Mouse (Mus musculus): ENCODE measurements around the gene Phospho1. TPM values are rescaled to one million over a fixed set of nuclear protein-coding genes. Genes with fewer than 3 reads are reported as not detected.

The Phospho1 gene
- polyA plus RNA-seq, 1 experiment from 2014 or later = 4.6 TPM

DNA sequence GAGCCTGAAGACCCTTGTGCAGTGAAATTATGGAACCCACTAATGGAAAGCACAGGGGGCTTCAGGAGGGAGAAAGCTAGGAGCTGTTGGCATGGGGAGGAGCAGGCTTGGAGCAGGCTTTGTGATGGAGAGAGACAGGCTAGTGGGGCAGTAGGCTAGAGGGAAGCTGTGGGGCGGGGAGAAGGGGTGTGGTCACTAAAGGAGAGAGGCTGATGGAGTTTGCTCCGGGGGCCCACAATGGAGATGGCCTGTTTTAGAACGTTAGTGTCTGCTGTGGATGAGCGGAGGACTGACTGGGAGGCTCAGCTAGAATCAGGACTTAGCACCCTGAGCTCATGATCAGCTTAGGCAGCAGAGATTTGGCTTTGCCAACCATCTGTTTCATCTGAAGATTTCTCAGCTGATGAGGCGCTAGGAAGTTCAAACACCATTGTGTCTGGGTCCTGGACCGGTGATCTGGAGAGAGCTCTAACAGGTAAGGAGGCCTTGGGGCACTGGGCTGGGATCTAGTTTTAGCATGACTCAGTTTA lies 19.2 kb downstream of the Phospho1 start:
- Histone ChIP-seq H3K27ac (no peak overlapping the region; the same call in 1 of the 2 replicates), H3K27me3 (peaks cover 28% of the 10 kb centered on the region), H3K9ac (no peak overlapping the region), H3K4me3 (no peak overlapping the region), H3K4me1 (peaks cover 19% of the 10 kb centered on the region), H3K36me3 (no peaks in the 10 kb centered on the region), H3K4me2 (no peak overlapping the region), H3K9me3 (no peaks in the 10 kb centered on the region)
- no peak for ATAC-seq (ENCODE audit: insufficient number of reproducible peaks, insufficient read depth, low FRiP score, low TSS enrichment, low read depth)
- WGBS = 68% methylated on average over 6 of the region's 6 CpGs

DNA sequence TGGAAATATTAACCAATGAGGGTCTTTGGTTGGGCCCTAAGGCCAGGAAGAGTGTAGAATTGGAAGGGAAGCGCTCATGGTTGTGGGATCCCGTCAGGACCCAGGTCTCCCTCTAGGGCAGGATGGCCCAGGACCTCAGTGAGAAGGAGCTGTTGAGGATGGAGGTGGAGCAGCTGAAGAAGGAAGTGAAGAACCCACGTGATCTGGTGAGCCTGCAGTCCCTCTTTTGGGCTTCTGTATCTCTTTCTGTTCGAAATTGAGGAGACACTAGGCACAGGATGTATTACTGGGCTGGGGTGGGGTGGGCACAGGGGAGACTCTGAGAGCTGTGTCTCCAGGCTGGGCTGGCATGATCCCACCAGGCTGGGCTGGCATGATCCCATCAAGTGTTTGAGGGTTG lies 20.6 kb downstream of the Phospho1 start:
- WGBS = 64% methylated on average over 4 of the region's 4 CpGs
- Histone ChIP-seq H3K9ac (no peak overlapping the region), H3K4me1 (peaks cover 19% of the 10 kb centered on the region), H3K27me3 (peaks cover 28% of the 10 kb centered on the region), H3K4me3 (no peak overlapping the region), H3K4me2 (no peak overlapping the region), H3K9me3 (no peaks in the 10 kb centered on the region), H3K36me3 (no peaks in the 10 kb centered on the region), H3K27ac (no peak overlapping the region)
- no peak for ATAC-seq (ENCODE audit: insufficient number of reproducible peaks, insufficient read depth, low FRiP score, low TSS enrichment, low read depth)

DNA sequence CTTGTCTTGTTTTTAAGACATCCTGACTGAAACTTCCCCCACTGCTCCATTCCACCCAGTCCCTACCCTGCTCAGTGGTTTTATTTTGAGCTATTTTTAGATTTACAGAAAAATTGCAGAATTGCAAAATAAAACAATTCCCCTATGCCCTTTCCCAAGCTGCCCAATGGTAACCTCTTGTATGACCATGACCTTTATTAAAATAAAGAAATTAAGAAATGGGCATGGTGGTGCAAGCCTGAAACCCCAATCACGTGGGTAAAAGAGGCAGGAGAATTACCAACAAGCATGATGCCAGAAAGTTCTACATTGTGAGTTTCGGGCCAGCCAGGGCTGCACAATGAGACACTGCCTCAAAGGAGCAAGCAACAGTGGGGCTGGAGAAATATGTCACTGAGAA lies 26.6 kb downstream of the Phospho1 start:
- Histone ChIP-seq H3K4me2 (no peak overlapping the region), H3K27me3 (no peaks in the 10 kb centered on the region), H3K27ac (no peak overlapping the region), H3K36me3 (no peaks in the 10 kb centered on the region), H3K9me3 (no peaks in the 10 kb centered on the region), H3K9ac (no peak overlapping the region), H3K4me3 (no peak overlapping the region), H3K4me1 (no peaks in the 10 kb centered on the region; the same call in 1 of the 2 replicates)
- no peak for ATAC-seq (ENCODE audit: insufficient number of reproducible peaks, insufficient read depth, low FRiP score, low TSS enrichment, low read depth)
- WGBS = 72% methylated on average over 2 of the region's 2 CpGs

DNA sequence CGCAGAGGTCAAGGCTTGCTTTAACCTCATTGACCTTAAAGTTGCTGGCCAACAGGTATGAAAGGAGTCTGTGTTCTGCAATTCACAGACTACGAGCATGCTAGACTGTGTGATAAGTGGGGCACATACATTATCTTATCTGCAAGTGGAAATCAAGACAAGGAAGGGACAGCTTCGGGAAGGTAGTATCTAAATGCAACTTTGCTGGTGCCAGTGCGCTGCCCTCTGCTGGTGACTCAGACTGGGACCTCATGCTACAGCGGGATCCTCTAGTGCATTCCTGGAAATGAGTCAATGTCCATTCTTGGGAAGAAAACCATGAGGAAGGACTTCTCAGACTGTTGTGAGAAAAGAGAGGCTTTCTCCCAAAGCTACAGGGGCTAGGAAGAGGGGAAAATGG lies 29.4 kb downstream of the Phospho1 start:
- no peak for ATAC-seq (ENCODE audit: insufficient number of reproducible peaks, insufficient read depth, low FRiP score, low TSS enrichment, low read depth)
- H3K27me3 ChIP-seq = no peaks in the 10 kb centered on the region
- H3K9ac ChIP-seq = no peak overlapping the region
- no peaks in the 10 kb centered on the region for H3K9me3 ChIP-seq
- no peak overlapping the region for H3K4me3 ChIP-seq
- peaks cover 7% of the 10 kb centered on the region; the same call in 1 of the 2 replicates for H3K4me1 ChIP-seq
- H3K36me3 ChIP-seq = no peaks in the 10 kb centered on the region
- no peak overlapping the region for H3K27ac ChIP-seq
- H3K4me2 ChIP-seq = no peak overlapping the region
- 53% methylated on average over 5 of the region's 5 CpGs for WGBS

DNA sequence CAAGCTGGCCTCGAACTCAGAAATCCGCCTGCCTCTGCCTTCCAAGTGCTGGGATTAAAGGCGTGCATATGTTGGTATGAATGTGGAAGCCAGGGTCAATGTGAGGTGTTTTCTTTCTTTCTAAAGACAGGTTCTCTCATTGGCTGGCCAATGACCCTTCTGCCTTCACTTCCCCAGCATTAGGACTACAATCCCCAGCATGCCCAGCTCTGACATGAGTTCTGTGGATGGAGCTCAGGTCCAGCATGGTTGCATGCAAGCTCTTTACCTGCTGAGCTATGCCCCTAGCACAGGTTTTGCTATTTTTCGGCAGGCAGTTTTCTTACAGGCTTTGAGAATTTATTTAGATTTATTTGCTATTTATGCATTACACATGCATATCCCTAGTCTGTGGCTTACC lies 33.0 kb downstream of the Phospho1 start:
- Histone ChIP-seq H3K36me3 (no peaks in the 10 kb centered on the region), H3K27ac (no peak overlapping the region), H3K27me3 (no peaks in the 10 kb centered on the region), H3K4me1 (peaks cover 14% of the 10 kb centered on the region), H3K4me2 (0 out of 2 replicates have a peak overlapping the region, but pooled peaks have one; percentile 74), H3K9me3 (no peaks in the 10 kb centered on the region), H3K4me3 (no peak overlapping the region), H3K9ac (0 out of 2 replicates have a peak overlapping the region, but pooled peaks have one; percentile 12)
- WGBS = 77% methylated on average over 4 of the region's 4 CpGs
- ATAC-seq (ENCODE audit: insufficient number of reproducible peaks, insufficient read depth, low FRiP score, low TSS enrichment, low read depth) = no peak

DNA sequence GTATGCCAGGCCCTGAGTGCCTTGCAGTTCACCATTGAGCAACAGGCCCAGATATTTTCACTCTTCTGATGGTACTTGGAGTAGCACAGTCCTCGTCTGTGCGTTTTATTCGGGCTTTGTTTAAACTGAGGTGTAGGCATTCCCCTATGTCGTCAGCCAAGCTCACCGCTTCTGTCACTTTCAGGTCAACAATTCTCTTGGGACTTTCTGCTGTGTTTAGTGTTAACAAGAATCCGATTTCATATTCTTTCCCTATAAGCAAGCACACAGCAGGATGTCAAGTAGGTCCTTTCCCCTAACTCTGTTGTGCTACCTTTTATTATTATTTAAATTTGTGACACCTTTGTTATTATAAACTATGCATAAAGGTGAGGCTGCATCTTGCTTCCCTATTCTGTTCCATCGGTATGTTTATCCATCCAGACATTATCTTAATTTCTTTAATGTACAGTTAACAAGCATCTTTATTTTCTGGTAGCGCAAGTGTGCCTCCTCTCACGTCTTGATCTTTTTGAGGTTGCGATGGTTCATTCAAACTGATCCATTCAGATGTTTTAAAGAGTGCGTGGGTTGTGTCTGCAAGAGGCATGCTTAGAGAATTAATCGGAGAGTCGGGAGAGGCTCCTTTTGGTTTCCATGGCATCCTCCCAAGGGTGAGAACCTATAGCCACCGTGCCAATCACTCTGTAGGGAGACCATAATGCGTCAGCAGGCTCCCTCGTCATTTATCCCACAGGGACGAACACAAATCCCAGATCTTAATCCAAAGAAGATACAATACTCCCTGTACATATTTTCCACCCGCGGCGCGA lies 33.6 kb downstream of the Phospho1 start:
- WGBS = 21% methylated on average over 21 of the region's 21 CpGs
- H3K9me3 ChIP-seq = no peaks in the 10 kb centered on the region
- ATAC-seq (ENCODE audit: insufficient number of reproducible peaks, insufficient read depth, low FRiP score, low TSS enrichment, low read depth) = no peak

DNA sequence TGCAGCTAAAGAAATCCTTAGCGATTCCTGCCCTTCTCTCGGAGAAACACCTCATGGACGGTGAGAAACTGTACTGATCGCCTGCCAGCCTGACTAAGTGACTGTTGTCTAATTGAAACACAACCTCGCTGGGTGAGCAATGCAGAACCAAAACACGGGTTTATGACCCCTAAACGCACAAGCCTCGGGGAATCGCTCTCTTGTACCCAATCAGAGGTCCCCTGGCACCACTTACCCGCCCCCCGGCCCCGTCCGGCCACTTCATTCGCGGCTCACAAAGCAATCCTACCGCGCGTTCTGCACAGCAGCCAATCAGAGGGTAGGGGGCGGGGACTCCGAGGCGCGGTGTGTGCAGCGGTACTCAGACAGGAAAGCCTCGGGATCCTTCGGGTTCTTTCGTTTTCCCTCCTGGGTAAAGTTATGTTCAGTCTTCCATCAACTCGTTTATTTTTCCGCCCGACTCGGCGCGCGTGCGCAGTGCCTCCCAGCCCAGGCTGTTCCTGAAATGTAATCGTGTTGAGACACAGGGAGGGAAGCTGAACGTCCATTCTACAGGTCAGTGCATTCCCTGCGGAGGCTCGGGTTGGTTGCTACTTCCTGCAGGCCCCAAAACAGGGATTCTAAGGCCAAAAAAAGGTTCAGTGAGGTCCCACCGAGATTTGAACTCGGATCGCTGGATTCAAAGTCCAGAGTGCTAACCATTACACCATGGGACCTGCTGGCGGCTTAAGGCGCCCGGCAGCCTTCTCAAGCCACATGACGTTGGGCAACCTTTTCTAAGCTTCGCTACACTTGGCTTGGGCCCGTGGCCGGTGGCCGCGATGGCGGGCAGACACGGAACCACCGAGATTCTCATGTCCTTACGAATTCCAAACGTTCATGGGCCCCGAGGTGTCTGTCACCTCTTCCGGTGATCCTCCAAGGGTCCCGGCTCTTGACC lies 34.5 kb downstream of the Phospho1 start:
- Histone ChIP-seq H3K36me3 (no peaks in the 10 kb centered on the region), H3K4me1 (peaks cover 14% of the 10 kb centered on the region), H3K9ac (peak overlapping the region; percentile 76), H3K9me3 (no peaks in the 10 kb centered on the region), H3K27ac (peak overlapping the region; percentile 96), H3K27me3 (no peaks in the 10 kb centered on the region), H3K4me2 (peak overlapping the region; percentile 74), H3K4me3 (peak overlapping the region; percentile 71)
- ATAC-seq (ENCODE audit: insufficient number of reproducible peaks, insufficient read depth, low FRiP score, low TSS enrichment, low read depth) = peak; percentile 98
- WGBS = under 1% methylated on average over 58 of the region's 58 CpGs

More for the DNA sequence above, 33.6 kb downstream of the Phospho1 start:
- peak overlapping the region; percentile 96 for H3K27ac ChIP-seq
- H3K36me3 ChIP-seq = no peaks in the 10 kb centered on the region
- peak overlapping the region; percentile 74 for H3K4me2 ChIP-seq
- peak overlapping the region; percentile 71 for H3K4me3 ChIP-seq
- H3K4me1 ChIP-seq = peaks cover 14% of the 10 kb centered on the region
- no peaks in the 10 kb centered on the region for H3K27me3 ChIP-seq
- peak overlapping the region; percentile 70 for H3K9ac ChIP-seq

DNA sequence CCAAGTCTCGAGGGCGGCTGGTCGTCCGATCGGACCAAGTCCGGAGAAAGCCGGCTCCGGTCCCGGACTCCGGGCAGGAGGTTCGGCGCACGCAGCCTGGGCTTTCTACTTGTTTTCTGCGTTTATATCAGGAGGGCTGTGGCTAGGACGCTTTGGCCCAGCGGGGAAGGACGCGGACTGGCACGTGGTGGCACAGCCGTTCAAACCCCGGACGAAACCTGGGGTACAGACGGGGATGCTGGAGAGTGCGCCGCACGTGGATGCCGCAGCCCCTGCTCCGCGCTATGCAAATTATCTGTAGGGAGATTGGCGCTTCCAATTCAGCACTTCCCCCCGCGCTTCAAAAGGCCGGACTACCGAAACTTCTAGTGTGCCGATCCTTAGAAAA lies 35.2 kb downstream of the Phospho1 start:
- under 1% methylated on average over 35 of the region's 35 CpGs for WGBS

DNA sequence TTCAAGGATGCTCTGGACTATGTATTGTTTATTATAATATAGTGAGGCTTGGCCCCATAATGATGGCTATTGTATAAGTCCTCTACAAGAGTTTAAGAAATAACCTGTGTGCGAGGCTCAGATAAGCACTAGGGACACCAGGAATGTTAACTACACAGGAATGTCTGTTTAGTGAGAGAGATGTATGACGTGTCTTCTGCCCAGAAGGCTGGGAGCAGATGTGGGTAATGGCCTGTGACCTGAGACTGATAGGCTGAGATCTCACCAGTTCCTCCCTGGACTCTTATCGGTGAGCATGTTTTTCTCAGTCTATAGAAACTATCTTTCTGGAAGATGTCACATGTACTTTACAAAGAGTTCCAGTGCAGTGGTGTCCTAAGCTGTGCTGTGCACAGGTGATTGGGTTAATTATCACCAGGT lies 35.8 kb downstream of the Phospho1 start:
- H3K4me2 ChIP-seq = peak overlapping the region; percentile 74
- H3K36me3 ChIP-seq = no peaks in the 10 kb centered on the region
- H3K9ac ChIP-seq = peak overlapping the region; percentile 76
- peak overlapping the region; percentile 71 for H3K4me3 ChIP-seq
- H3K27ac ChIP-seq = 0 out of 2 replicates have a peak overlapping the region, but pooled peaks have one; percentile 96
- no peak for ATAC-seq (ENCODE audit: insufficient number of reproducible peaks, insufficient read depth, low FRiP score, low TSS enrichment, low read depth)
- 28% methylated on average over 3 of the region's 3 CpGs for WGBS
- peaks cover 14% of the 10 kb centered on the region for H3K4me1 ChIP-seq
- H3K9me3 ChIP-seq = no peaks in the 10 kb centered on the region
- no peaks in the 10 kb centered on the region for H3K27me3 ChIP-seq

More for the DNA sequence above, 35.2 kb downstream of the Phospho1 start:
- Histone ChIP-seq H3K4me1 (peaks cover 14% of the 10 kb centered on the region), H3K36me3 (no peaks in the 10 kb centered on the region), H3K27me3 (no peaks in the 10 kb centered on the region), H3K4me3 (peak overlapping the region; percentile 71), H3K4me2 (peak overlapping the region; percentile 74), H3K27ac (peak overlapping the region; percentile 96), H3K9ac (peak overlapping the region; percentile 76), H3K9me3 (no peaks in the 10 kb centered on the region)
- no peak for ATAC-seq (ENCODE audit: insufficient number of reproducible peaks, insufficient read depth, low FRiP score, low TSS enrichment, low read depth)

DNA sequence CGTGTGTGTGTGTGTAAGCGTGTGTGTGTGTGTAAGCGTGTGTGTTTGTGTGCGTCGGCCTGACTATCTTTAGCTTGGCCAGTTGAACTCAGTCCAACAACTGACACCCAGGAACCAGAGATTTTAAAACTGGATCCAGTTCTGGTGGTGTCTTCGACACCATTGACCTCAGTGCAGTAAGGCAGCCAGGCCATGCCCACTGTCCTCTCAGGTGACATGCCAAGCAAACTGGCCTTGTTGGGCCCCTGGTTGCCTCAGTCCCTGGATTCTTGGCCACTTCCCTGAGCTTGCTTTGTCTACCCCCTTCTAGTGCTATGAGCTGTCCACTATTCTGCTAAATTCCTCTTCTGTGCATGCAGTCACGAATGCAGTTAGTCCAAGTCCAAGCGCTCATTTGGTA lies 37.1 kb downstream of the Phospho1 start:
- Histone ChIP-seq H3K4me2 (no peak overlapping the region), H3K4me1 (peaks cover 14% of the 10 kb centered on the region), H3K27me3 (no peaks in the 10 kb centered on the region), H3K36me3 (no peaks in the 10 kb centered on the region), H3K9ac (no peak overlapping the region), H3K27ac (no peak overlapping the region), H3K9me3 (no peaks in the 10 kb centered on the region), H3K4me3 (no peak overlapping the region)
- ATAC-seq (ENCODE audit: insufficient number of reproducible peaks, insufficient read depth, low FRiP score, low TSS enrichment, low read depth) = no peak
- 95% methylated on average over 8 of the region's 8 CpGs for WGBS

DNA sequence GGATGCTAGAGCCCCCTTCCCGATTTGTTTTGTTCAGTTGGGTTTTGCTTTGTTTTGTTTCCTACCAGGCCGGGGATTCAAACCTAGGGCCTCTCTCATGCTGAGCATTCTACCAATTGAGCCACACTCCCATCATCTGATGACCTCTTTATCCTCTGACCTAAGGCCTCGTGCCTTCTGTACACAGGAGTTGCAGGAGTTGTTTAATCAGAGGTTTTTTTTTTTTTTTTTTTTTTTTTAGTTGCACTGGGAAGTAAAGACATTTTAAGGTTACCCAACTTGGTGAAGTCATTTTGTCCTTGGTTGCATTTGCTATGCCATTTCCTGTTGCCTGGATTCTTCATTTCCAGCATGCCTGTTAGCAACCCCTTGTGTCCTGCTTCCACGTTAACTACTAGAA lies 45.1 kb downstream of the Phospho1 start:
- H3K9me3 ChIP-seq = no peaks in the 10 kb centered on the region
- no peak overlapping the region for H3K27ac ChIP-seq
- H3K4me1 ChIP-seq = no peaks in the 10 kb centered on the region
- H3K4me3 ChIP-seq = no peak overlapping the region
- no peak overlapping the region for H3K4me2 ChIP-seq
- H3K27me3 ChIP-seq = no peaks in the 10 kb centered on the region; the same call in 1 of the 2 replicates
- no peak for ATAC-seq (ENCODE audit: insufficient number of reproducible peaks, insufficient read depth, low FRiP score, low TSS enrichment, low read depth)
- no peaks in the 10 kb centered on the region for H3K36me3 ChIP-seq
- no peak overlapping the region for H3K9ac ChIP-seq
- 77% methylated on average over 4 of the region's 4 CpGs for WGBS
